Mouse (Mus musculus) cortical plate, adult 2 months (tissue): ENCODE results near the gene Nkx1-2. TPM values are rescaled to one million over a fixed set of nuclear protein-coding genes. Genes with fewer than 3 reads are reported as not detected.

Source experiments
- H3K27ac ChIP-seq: fragments of 200-500 bp; 2 replicates; pipeline ENCODE4 v1.5.1; 2012; ENCODE audit warnings: low read length, control low read depth, inconsistent platforms; ENCODE audit not compliant: insufficient read depth
- H3K4me1 ChIP-seq: fragments of 200-500 bp; 2 replicates; pipeline ENCODE4 v1.6.1; 2011; ENCODE audit warnings: low read length; ENCODE audit not compliant: control insufficient read depth, insufficient read depth
- H3K4me3 ChIP-seq: fragments of 200-500 bp; 2 replicates; pipeline ENCODE4 v1.5.1; 2011; ENCODE audit warnings: mild to moderate bottlenecking, low read length, control low read depth; ENCODE audit not compliant: insufficient read depth
- CTCF ChIP-seq: fragments of 200-500 bp; IDR thresholded peaks from 2 replicates; pipeline ENCODE4 v1.5.1; 2011; ENCODE audit warnings: mild to moderate bottlenecking, control low read depth, low read length; ENCODE audit not compliant: insufficient read depth; ENCODE audit errors: extremely low read depth
- POLR2A ChIP-seq: fragments of 200-500 bp; IDR thresholded peaks from 2 replicates; pipeline ENCODE4 v1.6.1; 2011; ENCODE audit warnings: mild to moderate bottlenecking, low read length, control low read depth; ENCODE audit not compliant: insufficient read depth; ENCODE audit errors: extremely low read depth
- polyA plus RNA-seq: library from polyadenylated mRNA; depleted of rRNA; stranded (reverse); fragments of >200 nt; gene quantifications from 2 replicates; pipeline ENCODE4 v1.2.3, GENCODE M21; 2012

The Nkx1-2 gene
- polyA plus RNA-seq, 1 experiment: 0.04 TPM

DNA sequence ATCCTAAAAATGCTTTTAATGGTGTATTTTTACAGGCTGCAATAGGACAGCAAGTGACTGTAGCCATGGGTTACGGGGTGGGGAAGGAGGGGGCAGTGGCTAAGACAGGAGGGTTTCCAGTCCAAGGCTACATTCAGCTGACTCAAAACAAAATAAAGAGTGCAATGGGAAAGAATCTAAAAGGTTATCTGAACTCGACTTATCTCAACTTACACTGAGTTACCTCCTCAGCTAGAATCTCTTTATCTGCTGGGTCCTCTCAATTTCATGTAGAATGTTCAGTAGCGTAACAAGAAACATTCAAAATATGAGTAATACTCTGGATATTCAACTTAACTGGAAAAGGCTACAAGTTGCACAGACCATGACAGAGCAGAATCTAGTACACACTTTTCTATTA is 26.7 kb downstream of the Nkx1-2 start:
- no peak overlapping the region for H3K27ac ChIP-seq
- H3K4me1 ChIP-seq: peaks cover 2% of the 10 kb centered on the region; the same call in 1 of the 2 replicates
- H3K4me3 ChIP-seq: no peak overlapping the region
- TF ChIP-seq CTCF (no peak), POLR2A (no peak)

DNA sequence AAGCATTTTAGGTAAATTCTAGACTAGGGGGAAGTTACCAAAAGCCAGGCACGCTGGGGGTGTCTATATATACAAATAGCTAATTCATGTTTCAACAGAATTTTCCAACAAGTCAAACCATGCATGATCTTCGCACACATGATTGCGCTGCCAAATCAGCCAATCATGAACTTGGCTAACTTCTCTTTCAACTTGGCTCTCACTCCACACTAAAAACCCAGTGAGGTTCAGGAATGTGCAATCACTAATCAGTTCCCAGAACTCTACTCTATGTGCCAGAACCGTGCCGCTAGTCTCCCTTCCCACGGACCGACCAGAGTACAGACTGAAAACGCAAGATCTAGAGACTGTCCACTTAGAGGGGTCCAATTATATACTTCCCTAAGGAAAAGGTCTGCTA is 28.0 kb downstream of the Nkx1-2 start:
- no peak overlapping the region for H3K4me3 ChIP-seq
- no peak overlapping the region for H3K27ac ChIP-seq
- peaks cover 2% of the 10 kb centered on the region; the same call in 1 of the 2 replicates for H3K4me1 ChIP-seq
- TF ChIP-seq POLR2A (no peak), CTCF (no peak)

DNA sequence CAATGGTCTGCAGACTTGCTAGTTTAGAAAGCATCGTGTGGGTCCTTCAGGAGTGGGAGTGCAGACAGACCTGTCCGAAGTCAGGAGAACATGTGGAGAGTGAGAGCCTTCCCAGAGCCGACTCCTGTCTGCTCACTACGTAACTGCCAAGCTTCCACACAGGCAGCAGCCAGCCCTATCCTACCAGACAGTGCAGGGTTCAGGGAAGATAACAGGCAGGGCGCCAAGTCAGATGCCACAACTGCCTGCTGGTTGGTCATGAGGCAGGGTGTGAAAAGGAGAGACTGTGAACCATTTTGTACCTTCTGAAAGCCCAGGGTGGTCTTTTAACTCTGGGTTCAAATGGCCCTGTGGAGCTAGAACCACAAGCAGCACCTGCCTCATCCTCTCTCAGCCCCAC is 29.4 kb downstream of the Nkx1-2 start:
- TF ChIP-seq POLR2A: no peak
- TF ChIP-seq CTCF: no peak
- Histone ChIP-seq H3K27ac (no peak overlapping the region), H3K4me1 (peaks cover 2% of the 10 kb centered on the region; the same call in 1 of the 2 replicates), H3K4me3 (no peak overlapping the region)

DNA sequence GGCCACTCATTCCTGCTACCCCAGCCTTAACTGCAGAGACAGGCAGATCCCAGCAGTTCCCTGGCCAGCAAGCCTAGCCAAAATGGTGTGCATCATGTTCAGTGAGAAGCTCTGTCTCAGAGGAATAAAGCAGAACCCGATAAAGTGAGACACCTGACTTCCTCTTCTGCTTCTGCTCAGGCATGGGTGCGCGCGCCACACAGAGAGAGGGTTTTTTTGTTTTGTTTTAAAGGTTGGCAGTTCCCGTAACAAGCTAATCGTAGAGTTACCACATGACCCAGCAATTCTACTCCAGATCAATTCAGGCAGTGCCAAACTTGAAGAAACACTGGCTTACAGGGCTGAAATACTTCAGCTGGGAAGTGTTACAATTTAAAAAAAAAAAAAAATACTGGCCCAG is 30.6 kb downstream of the Nkx1-2 start:
- TF ChIP-seq POLR2A (no peak), CTCF (no peak)
- H3K27ac ChIP-seq: no peak overlapping the region
- H3K4me1 ChIP-seq: peaks cover 2% of the 10 kb centered on the region; the same call in 1 of the 2 replicates
- no peak overlapping the region for H3K4me3 ChIP-seq

DNA sequence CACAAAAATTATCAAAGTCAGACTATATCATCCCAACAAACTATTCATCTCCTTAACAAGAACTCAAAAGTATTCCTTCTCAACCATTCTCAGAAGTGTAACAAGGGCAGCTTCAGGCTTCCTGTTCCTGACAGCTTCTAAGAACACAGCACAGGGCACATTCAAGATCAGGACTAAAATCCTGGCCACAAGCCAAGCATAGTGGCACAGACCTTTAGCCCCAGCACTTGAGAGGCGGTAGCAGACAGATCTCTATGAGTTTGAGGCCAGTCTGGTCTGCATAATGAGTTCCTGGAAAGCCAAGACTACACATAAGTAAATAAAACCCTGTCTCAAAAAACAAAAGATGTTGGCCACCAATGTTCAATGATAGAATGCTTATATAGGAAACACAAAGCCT is 33.6 kb downstream of the Nkx1-2 start:
- TF ChIP-seq POLR2A (no peak), CTCF (no peak)
- peaks cover 2% of the 10 kb centered on the region; the same call in 1 of the 2 replicates for H3K4me1 ChIP-seq
- H3K4me3 ChIP-seq: no peak overlapping the region
- no peak overlapping the region for H3K27ac ChIP-seq

DNA sequence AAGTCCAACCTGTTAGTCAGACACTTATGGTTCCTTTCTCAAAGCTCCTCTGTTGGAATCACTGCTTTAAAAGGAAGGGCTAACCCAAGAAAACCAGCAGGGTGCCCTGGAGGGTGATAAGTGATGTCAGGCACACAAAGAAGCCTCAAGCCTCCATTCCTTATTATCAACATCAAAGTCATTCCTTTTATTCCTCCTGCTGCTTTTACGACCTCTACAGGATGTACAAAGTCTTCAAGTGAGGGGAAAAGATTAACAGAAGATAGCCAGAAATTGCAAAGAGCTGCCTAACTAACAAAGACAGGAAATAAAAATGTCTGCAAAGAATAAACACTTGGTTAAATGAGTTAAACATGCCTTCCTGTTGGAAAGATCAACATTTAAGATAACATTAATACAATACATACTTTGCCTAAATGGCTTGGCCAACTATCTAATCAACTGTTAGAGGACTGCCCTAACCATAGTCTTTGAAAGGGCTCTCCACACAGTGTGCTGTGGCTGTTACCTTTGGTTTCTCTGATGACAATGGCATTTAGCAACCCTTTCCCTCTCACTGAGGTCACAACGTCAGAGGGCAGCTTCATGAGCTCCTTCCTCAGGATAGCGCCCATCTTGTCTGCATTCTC is 40.2 kb downstream of the Nkx1-2 start:
- Histone ChIP-seq H3K4me1 (no peaks in the 10 kb centered on the region), H3K4me3 (no peak overlapping the region)
- TF ChIP-seq CTCF (no peak), POLR2A (no peak)

DNA sequence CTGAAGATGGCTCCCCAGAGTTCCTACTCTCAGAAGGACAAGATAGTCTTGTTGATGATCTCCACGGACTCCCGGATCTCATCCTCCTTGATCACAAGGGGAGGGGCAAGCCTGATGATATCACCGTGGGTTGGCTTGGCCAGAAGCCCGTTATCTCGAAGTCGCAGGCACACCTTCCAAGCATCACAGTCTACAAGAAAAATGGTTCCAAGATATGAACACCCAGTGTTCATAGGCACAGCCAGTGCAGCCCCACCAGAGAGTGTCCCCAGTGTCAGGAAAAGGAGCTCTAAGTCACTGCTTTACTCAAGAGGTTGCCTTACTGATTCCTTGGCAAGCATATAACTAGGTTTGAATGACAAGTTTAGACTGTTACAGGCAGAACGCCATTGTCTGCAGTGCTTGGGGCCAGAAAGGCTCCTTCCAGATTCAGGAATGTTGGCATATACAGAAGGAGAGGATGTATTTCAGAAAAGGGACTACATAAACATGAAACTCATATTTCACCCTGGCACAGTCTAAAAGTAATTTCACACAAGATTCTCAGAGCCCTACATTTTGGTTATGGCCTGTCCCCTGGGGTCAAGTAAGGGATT is 41.2 kb downstream of the Nkx1-2 start:
- Histone ChIP-seq H3K4me1 (no peaks in the 10 kb centered on the region), H3K4me3 (no peak overlapping the region), H3K27ac (no peak overlapping the region)
- no peak for TF ChIP-seq CTCF
- TF ChIP-seq POLR2A: no peak

More for the DNA sequence above, 40.2 kb downstream of the Nkx1-2 start:
- no peak overlapping the region for H3K27ac ChIP-seq

DNA sequence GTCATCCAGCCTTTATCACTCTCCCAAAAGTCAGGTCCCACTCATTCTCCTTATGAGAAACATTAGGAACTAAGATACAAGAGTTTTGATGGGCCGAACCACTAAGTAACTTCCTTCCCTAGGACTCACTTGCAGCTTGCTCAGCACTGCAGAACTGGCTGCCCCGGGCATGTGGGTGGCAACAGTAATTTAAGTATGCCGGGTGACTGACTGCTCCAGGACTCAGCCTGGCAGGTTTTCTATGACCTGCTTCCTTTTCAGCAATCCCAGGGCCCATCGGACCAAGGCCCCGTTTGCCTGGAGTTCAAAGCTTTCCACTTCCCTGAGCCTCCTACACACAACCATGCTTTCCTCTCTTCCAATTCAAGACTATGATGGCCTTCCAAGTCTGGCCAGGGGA is 42.9 kb downstream of the Nkx1-2 start:
- Histone ChIP-seq H3K4me3 (no peak overlapping the region), H3K4me1 (no peaks in the 10 kb centered on the region), H3K27ac (no peak overlapping the region)
- no peak for TF ChIP-seq CTCF
- TF ChIP-seq POLR2A: no peak

DNA sequence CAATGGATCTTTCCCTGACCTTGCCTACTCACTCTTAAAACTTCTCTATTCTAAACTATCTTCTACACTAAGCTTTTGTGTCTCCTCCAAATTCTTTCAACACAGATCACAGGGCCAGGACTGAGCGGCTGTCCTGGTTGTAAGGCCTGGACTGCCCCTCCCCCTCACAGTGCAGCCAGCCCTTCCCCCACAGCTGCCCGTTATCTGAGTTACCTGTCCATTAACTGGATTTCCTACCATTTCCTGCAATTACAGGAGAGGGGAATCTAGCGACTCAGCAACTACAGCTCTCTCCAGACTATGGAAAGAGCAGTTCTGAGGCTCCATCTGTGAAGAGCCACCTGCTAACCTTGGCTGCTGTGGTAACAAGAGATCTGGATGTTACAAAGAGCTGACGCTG is 43.5 kb downstream of the Nkx1-2 start:
- no peak for TF ChIP-seq CTCF
- TF ChIP-seq POLR2A: no peak
- no peak overlapping the region for H3K4me3 ChIP-seq
- H3K27ac ChIP-seq: no peak overlapping the region
- no peaks in the 10 kb centered on the region for H3K4me1 ChIP-seq

DNA sequence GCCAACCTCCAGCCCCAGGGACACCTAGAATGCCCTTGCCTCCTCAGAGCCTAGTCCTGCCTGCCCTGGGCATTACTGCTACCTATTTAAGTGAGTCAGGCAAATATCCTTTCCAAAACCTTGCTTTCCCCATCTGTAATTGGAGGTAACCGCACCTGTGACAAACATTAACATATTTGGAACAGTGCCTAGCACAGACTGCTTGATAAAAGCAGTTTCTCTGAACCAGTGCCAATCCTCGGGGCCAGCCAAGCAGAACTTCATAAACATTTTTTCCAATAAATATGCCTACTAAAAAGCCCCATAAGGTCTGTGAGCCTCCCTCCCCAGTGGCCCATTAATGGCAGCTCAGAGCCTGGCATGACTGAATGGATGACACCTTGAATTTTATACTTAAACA is 45.3 kb downstream of the Nkx1-2 start:
- Histone ChIP-seq H3K4me3 (no peak overlapping the region), H3K27ac (no peak overlapping the region), H3K4me1 (no peaks in the 10 kb centered on the region)
- TF ChIP-seq CTCF: no peak
